Mouse (Mus musculus): ENCODE measurements around the gene Kcnc3.

Kcnc3 gene

GRCm38 (mm10) chr7:44598336-44598735 lies 7.9 kb downstream of the Kcnc3 start:
- no peak for DNase-seq

GRCm38 (mm10) chr7:44600691-44601262 lies 10.3 kb downstream of the Kcnc3 start:
- no peak for DNase-seq

GRCm38 (mm10) chr7:44601646-44602045 lies 11.2 kb downstream of the Kcnc3 start:
- no peak for DNase-seq

- DNase-seq = no peak
Observed at GRCm38 (mm10) chr7:44602443-44602842, 12.0 kb downstream of the Kcnc3 start.

- no peak for DNase-seq
Observed at GRCm38 (mm10) chr7:44603186-44603855, 12.9 kb downstream of the Kcnc3 start.

GRCm38 (mm10) chr7:44604139-44604606 lies 13.7 kb downstream of the Kcnc3 start:
- DNase-seq = no peak

- DNase-seq = no peak
Observed at GRCm38 (mm10) chr7:44604619-44605018, 14.2 kb downstream of the Kcnc3 start.

- DNase-seq = no peak
Observed at GRCm38 (mm10) chr7:44605436-44605835, 15.0 kb downstream of the Kcnc3 start.

GRCm38 (mm10) chr7:44606171-44606901 lies 15.9 kb downstream of the Kcnc3 start:
- DNase-seq = no peak

- no peak for DNase-seq
Observed at GRCm38 (mm10) chr7:44612192-44612591, 21.7 kb downstream of the Kcnc3 start.

- DNase-seq = no peak
Observed at GRCm38 (mm10) chr7:44614041-44614688, 23.7 kb downstream of the Kcnc3 start.

GRCm38 (mm10) chr7:44615309-44615708 lies 24.8 kb downstream of the Kcnc3 start:
- DNase-seq = no peak

GRCm38 (mm10) chr7:44615987-44616386 lies 25.5 kb downstream of the Kcnc3 start:
- DNase-seq = no peak

GRCm38 (mm10) chr7:44617059-44617458 lies 26.6 kb downstream of the Kcnc3 start:
- DNase-seq = no peak

GRCm38 (mm10) chr7:44623714-44624542 lies 33.5 kb downstream of the Kcnc3 start:
- DNase-seq = no peak

- DNase-seq = no peak
Observed at GRCm38 (mm10) chr7:44624543-44624826, 34.0 kb downstream of the Kcnc3 start.

- no peak for DNase-seq
Observed at GRCm38 (mm10) chr7:44624828-44625227, 34.4 kb downstream of the Kcnc3 start.

GRCm38 (mm10) chr7:44625241-44626067 lies 35.0 kb downstream of the Kcnc3 start:
- DNase-seq = no peak

GRCm38 (mm10) chr7:44626068-44626385 lies 35.6 kb downstream of the Kcnc3 start:
- DNase-seq = no peak

GRCm38 (mm10) chr7:44626966-44627365 lies 36.5 kb downstream of the Kcnc3 start:
- no peak for DNase-seq

- no peak for DNase-seq
Observed at GRCm38 (mm10) chr7:44628402-44629034, 38.1 kb downstream of the Kcnc3 start.

GRCm38 (mm10) chr7:44630437-44630836 lies 40.0 kb downstream of the Kcnc3 start:
- DNase-seq = no peak

Measured in thymus, postnatal 14 days (tissue).